Mouse (Mus musculus): ENCODE results near the gene Dtx3.
"Not testable (repeated sequence)": the region's sequence is repeated elsewhere in the genome, so short reads cannot be mapped to it uniquely, and the experiment has no call there.

Dtx3 gene

GRCm38 (mm10) chr10:127205373-127205772 lies 9.8 kb upstream of the Dtx3 start:
- DNase-seq (ENCODE audit: low spot score in 2 of 2): no peak

- DNase-seq (ENCODE audit: low spot score in 2 of 2): no peak
Measured at GRCm38 (mm10) chr10:127204589-127204988, 9.1 kb upstream of the Dtx3 start.

DNA sequence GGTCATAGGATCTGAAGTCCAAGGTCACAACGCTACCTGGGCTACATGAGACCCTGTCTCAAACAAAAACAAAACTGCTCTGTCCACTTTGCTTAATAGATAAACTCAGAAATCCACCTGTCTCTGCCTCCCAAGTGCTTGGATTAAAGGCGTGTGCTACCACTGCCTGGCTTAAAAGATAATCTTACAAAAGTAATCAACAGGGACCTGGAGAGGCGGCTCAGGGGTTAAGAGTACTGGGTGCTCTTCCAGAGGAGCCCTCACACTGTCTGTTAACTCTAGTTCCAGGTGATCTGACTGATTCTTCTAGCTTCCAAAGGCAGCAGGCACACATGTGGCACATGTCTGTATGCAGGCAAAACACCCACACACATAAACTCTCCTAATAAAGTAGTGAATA lies 7.6 kb upstream of the Dtx3 start:
- no peak for DNase-seq (ENCODE audit: low spot score in 2 of 2)

DNA sequence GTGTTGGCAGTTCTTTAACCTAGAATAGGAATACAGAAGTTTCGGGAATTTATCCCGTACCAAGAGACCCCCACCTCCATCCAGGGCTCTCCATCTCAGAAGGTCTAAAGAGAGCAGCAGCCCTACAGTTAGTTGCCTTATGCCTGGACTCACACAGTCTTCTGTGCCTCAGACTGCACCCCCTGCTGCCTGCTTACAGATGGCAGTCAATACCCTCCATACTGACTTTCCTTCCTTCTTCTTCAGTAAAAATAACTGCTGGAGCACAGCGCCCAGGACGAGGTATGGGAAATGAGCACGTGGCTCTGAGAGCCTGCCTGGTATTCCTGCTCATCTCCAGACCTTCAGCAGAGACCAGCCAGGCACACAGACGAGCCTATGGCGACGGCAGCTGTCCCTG lies 4.8 kb upstream of the Dtx3 start:
- DNase-seq (ENCODE audit: low spot score in 2 of 2): no peak

DNA sequence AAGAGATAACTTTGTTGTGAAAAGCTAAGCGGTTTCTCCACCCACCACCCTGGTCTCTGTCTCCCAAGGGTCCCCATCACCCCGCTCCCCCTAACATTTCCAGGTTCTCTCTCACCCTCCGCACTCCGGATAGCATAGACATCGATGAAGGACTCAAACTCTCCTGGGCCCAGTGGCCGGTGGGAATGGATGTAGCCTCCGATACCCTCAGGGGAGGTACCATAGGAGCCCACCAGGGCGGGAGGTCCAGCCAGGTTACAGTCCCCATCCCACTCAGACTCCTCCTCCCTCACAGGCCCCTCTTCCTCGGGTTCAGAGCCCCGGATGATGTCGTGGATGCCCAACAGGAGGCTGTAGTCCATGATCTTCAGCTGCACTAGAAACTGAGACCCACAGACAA lies 3.9 kb upstream of the Dtx3 start:
- DNase-seq (ENCODE audit: low spot score in 2 of 2): no peak

- DNase-seq (ENCODE audit: low spot score in 2 of 2): no peak
Measured at GRCm38 (mm10) chr10:127199068-127199467, 3.5 kb upstream of the Dtx3 start.

- DNase-seq (ENCODE audit: low spot score in 2 of 2): no peak
Measured at GRCm38 (mm10) chr10:127198492-127198891, 3.0 kb upstream of the Dtx3 start.

GRCm38 (mm10) chr10:127197505-127198110 lies 2.1 kb upstream of the Dtx3 start:
- no peak for DNase-seq (ENCODE audit: low spot score in 2 of 2)

GRCm38 (mm10) chr10:127197104-127197503 lies 1.6 kb upstream of the Dtx3 start:
- DNase-seq (ENCODE audit: low spot score in 2 of 2): no peak

GRCm38 (mm10) chr10:127196392-127196791 lies 864 bp upstream of the Dtx3 start:
- DNase-seq (ENCODE audit: low spot score in 2 of 2): no peak

DNA sequence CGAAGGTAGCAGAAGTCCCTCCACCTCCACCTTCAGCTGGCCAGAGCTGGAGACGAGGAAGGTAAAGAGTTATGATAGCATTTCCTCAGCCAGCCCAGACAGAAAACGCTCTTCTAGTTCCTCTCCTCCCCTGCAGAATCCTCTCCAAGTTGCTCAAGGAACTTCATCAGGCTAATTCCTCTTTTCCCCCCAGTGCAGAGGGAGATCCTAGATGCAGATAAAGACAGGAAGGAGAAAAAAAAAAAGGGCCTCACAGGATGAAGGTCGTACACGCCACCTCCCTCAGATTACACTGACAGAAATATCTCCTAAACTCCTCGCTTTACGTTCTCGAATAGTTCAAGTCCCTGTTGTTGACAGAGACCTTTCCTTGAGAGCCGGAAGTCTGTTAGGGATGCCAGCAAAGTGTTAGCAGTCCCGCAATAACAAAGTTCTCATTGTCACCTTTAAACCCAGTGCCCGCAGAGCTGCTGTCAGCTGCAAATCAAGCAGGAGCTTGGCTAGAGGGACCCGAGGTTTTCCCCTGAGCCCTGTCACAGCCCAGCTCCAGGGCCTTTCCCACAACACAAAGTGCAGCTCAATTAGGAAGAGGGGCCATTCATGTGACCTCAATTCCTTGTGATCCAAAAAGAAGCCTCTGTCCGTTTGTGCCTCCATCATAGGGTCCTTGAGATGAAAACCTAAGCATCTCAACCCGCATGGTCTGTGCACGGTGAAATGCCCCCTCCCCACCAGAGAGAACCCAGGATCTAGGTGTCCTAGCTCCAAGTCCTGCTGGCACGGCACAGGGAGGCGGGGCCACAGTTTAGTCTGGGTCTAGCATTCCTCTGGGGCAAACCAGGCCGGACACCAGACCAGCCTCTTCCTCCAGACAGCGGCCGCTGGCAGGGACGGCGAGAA lies 850 bp downstream of the Dtx3 start:
- peak in 1 of 2 experiments; percentile 47 for DNase-seq (ENCODE audit: low spot score in 2 of 2)

- no peak for DNase-seq (ENCODE audit: low spot score in 2 of 2)
Measured at GRCm38 (mm10) chr10:127193011-127193410, 2.5 kb downstream of the Dtx3 start.

GRCm38 (mm10) chr10:127192057-127192328 lies 3.5 kb downstream of the Dtx3 start:
- not testable (repeated sequence) for DNase-seq (ENCODE audit: low spot score in 2 of 2)

DNA sequence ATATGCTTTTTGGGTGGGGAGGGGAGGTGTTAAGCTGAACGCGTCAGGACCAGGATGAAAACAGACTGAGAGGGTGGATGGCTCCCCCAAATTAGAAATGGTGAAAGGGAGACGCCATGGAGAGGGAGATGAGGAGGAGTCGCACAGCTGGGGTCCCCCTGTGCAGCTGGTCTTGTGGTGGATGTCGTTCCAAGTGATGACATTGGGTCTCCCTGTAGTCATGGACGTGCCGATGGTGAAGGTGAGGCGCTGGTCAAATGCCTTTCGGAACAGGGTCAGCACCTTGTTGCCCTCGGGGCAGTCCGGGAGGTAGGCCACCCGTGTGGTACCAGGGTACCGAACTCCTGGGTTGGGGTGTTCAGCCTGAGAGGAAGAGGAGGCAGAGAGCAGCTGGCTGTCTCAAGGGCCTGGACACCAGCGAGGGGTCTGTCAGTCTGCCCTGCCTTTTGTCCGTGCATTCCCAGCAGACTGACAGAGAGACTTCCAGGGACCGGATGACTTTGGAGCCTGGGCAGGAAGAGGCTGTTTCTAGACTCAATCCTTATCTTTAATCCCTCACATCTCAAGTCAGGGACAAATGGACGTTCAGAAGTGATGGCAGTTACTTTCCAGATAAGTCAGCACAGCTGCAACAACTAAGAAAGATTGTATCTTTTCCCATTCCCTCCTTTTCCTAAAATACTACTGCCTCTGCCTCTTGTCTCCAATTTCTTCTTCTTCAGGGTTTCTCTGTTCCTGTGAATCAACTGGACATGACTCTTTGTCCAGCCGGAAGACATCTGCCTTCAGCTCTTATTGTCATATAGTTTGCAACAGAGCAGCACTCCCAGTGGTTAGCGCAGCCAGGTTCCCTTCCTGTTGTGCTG lies 4.1 kb downstream of the Dtx3 start:
- DNase-seq (ENCODE audit: low spot score in 2 of 2): no peak

DNA sequence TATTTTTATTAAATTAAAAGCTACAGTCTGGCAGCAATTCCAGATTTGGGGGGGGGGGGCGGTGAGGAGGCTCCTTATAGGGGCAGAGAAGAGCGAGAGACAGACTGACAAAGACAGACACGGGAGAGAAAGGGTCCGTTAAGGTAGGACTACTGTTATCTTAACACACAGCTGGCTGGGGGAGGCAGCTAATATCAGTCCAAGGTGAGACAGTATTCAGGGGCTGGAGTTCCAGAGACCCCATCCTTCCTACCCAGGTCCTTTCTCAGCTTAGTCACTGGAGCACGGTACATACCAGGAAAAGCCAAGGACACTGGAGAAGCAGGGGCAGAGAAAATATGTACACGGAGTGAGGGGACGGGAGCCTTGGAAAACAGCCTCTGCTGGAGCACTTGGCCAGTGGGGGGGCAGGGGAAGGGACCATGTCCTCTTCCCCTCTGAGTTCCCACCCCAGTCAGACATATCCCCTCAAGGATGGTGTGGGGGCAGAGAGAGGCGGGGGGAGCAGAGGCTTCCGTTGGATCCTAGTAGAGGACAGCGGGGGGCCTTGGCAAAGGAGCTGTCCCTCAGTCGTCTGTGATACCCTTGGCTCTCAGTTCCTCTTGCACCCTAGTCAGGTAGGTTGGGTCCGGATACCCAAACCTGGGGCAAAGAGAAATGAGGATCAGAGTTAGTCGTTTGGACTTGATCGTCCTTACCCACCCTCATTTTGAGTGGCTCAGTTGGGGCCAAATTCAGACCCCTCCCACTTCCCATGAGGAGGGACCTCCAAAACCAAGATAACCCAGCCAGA lies 4.9 kb downstream of the Dtx3 start:
- no peak for DNase-seq (ENCODE audit: low spot score in 2 of 2)

DNA sequence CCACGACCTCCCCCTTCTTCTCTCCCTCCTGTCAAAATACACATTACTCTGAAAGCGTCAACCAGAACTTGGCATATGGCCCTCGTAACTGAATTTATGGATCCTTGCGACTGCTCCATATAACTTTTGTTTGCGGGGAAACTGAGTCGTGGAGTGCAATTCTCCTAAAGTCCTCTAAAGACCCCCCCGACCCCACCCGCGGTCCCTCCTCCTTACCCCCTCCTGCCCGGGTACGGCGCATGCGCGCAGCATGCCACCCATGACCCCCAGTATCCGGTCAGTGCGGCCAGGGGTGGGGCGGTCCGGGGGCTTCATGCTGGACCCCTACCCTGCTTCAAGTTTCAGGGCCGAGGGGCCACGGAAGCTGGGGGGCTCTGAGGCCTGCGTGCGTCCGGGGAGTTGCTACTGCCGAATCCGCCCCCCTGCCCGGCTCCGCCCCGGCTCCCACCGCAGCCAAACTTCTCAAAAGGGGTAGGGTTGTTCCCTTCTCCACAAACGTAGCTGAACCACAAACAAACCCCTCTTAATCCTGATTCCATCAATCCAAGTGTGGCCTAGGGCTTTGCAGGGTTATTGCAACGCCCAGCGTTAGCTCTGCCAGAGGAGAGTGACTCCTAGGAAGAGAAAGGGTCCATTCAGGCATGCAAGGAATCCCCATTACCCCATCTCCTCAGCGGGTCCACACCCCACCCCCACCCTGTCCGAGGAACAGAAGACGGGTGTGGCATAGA lies 5.7 kb downstream of the Dtx3 start, which contains the start of gene Arhgef25:
Arhgef25 (minus strand) TSS at position 433 of the 731 bp plus-strand sequence.
- no peak for DNase-seq (ENCODE audit: low spot score in 2 of 2)

DNA sequence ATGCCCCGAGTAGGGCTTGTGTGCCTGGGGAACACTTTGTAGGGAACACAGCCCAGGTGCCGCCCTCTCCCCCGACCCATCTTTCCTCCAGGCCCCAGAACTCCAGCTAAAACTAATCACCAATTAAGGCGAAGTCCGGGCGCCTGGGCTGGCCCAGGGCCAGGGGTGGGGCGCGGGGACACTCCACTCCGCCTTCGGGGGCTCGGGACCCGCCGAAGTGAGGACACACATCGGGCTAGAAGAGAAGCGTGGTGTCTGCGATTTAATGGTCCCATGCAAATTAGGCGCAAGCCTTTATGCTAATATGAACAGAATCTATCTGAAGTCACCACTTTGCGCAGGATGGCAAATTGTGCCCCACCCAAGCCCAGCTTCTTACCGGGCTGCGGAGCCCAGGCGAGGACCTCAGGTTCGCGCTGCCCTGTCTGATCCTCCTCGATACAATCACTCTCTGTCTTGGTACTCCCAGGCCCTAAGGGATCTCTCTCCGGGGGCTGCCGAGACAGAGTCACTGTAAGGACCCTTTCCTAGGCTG lies 6.3 kb downstream of the Dtx3 start:
- DNase-seq (ENCODE audit: low spot score in 2 of 2): no peak

DNA sequence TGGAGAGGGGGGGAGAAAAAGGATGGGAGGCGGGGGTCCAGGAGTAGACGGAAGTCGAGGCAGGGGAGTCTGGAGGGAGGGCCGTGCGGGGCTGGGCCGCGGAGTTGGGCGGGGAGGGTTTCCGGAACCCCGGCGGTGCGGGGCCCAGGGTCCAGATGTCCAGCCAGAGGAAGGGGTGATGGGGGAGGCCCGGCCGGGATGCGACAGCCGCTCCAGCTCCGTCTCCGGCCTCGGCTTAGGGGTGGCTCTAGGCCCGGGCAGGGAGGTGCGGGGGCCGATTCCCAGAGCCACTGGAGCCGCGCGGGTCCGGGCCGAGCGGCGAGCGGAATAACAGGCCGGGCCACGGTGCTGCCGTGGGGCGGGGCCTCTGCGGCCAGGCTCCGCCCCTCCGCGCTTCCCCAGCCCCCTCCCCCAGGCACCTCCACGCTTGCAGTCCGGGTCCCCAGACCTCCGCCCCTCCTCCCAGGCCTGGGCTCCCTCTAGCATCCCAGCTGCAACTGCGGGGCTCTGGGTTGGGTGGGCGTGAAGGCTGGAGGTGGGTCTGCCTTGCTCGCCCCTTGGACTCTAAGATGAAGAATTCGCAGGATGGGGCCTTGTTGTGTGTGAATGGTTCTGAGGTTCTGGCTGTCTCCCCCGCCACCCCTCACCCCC lies 6.9 kb downstream of the Dtx3 start:
- DNase-seq (ENCODE audit: low spot score in 2 of 2): peak; percentile 31 to 75

DNA sequence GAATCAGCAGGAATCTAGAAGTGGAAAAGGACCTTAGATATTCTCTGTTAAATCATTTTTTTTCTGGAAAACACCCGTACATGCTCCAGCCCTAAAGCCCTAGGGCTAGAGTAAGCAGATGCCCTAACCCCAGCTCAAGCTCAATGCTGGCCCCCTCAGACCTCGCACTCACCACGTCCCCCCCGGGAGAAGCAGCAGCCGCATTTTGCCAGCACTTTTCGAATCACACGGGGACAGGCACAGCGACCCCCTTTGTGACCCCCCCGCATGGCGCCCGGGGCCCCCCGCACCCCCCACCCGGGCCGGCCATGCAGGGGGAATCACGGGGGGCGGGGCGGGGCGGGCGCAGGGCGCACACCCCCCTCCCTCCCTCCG lies 7.5 kb downstream of the Dtx3 start:
- DNase-seq (ENCODE audit: low spot score in 2 of 2): no peak

GRCm38 (mm10) chr10:127187371-127188078 lies 8.0 kb downstream of the Dtx3 start:
- no peak for DNase-seq (ENCODE audit: low spot score in 2 of 2)

Data from cerebellum, postnatal 4 days (tissue).